Mouse (Mus musculus) heart, adult 2 months (tissue): ENCODE measurements around the gene Dcakd.

Experiments used
- CTCF ChIP-seq: fragments of 200-600 bp; IDR thresholded peaks from 2 replicates; pipeline ENCODE4 v1.8.1; 2022; ENCODE audit warnings: antibody characterized with exemption, mild to moderate bottlenecking, moderate library complexity
- EP300 ChIP-seq: fragments of 200-500 bp; IDR thresholded peaks from 2 replicates; pipeline ENCODE4 v1.6.1; 2011; ENCODE audit warnings: low read depth, low read length, control low read depth; ENCODE audit not compliant: insufficient read depth
- POLR2A ChIP-seq: fragments of 200-500 bp; IDR thresholded peaks from 2 replicates; pipeline ENCODE4 v1.6.1; 2011; ENCODE audit warnings: mild to moderate bottlenecking, low read depth, low read length, control low read depth; ENCODE audit not compliant: insufficient read depth

DNA sequence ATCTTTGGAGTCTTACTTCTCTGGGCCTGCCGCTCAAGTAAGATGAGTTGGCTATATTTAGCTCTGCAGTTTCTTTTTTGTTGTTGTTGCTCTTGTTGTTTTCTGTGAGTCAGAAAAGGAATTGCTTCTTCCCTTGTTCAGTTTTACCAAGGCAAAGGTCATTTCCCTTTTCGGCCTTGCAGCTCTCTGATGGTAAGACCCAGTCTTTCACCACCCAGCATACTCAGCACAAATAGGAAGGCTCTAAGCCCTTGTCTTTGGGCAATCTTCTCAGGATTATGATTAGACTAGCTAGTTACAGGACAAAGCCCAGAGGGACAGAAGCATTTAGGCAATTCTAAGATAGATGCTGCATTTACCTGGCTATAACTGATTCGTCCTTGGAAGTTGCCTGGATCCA is 1.2 kb downstream of the Dcakd start:
- TF ChIP-seq CTCF: no peak
- TF ChIP-seq EP300: no peak
- no peak for TF ChIP-seq POLR2A
